Mouse (Mus musculus) lung, postnatal 0 days (tissue): Measurements from ENCODE around the gene Arhgef10l.

Experiments
- CTCF ChIP-seq: IDR thresholded peaks from 2 replicates; pipeline ENCODE4 v1.5.1; 2016; ENCODE audit warnings: antibody characterized with exemption, mild to moderate bottlenecking
- EP300 ChIP-seq: IDR thresholded peaks from 2 replicates; pipeline ENCODE4 v1.6.1; 2016; ENCODE audit warnings: antibody characterized with exemption, mild to moderate bottlenecking, control low read depth

GRCm38 (mm10) chr4:140500766-140501165 lies 165.0 kb downstream of the Arhgef10l start:
- TF ChIP-seq CTCF (no peak), EP300 (no peak)
